Mouse (Mus musculus): ENCODE measurements at regions not wholly inside any gene's neighbourhood (a gene's known extent, or its start where the extent isn't known, plus 50 kb on each side); places are given as distances from the start of the nearest gene placed in this dataset.
A peak's percentile ranks its signal among the peaks of the same experiment; 100 is the strongest.

DNA sequence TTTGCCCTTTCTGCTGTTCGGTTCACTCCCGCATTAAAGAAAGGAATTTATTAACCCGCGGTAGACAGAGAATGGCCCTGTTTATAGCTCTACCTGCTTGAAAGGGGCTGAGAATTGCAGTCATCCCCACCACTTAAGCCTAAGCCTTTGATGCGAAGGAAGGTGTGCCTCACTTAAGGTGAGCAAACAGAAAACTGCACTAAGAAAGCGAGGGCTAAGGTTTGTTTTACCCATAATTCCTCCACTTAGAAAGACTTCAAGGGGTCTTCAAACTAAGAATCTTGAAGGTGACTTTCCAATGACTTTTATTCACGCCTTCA lies 540.7 kb upstream of the Gm19410 start:
- H3K9me3 ChIP-seq (replicated peaks): no peaks in the 10 kb centered on the region
- 83% methylated on average over 7 of the region's 7 CpGs for WGBS
- ATAC-seq: no peak
- no peaks in the 10 kb centered on the region for H3K36me3 ChIP-seq (ENCODE audit: poor library complexity, severe bottlenecking)
- H3K4me2 ChIP-seq: no peak overlapping the region
- H3K4me1 ChIP-seq: no peaks in the 10 kb centered on the region
- H3K4me3 ChIP-seq: no peak overlapping the region
- H3K27ac ChIP-seq: no peak overlapping the region
- H3K27me3 ChIP-seq: no peaks in the 10 kb centered on the region
- no peak overlapping the region for H3K9ac ChIP-seq

DNA sequence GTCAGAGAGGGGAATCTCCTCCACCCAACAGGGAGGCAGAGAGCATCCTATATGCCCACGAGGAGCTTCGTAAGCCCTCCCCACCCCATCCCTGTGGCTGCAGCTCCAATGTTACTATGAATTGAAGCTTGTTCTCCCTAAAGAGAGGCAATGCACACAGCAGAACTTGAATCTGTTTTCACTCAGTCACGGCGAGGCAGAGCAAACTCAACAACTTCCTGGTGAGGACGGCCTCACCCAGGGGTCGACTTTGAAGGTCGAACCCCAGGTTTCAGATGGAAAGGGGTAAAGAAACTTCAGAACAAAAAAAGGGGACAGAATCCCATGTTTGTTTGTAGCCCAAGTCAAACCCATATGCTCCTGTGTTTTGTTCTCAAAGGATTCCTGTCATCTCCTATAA lies 538.5 kb upstream of the Gm19410 start:
- Histone ChIP-seq H3K4me2 (no peak overlapping the region), H3K4me3 (no peak overlapping the region), H3K9ac (no peak overlapping the region), H3K27ac (no peak overlapping the region), H3K4me1 (no peaks in the 10 kb centered on the region), H3K36me3 (ENCODE audit: poor library complexity, severe bottlenecking) (no peaks in the 10 kb centered on the region), H3K27me3 (no peaks in the 10 kb centered on the region), H3K9me3 (replicated peaks) (no peaks in the 10 kb centered on the region)
- no peak for ATAC-seq
- WGBS: 84% methylated on average over 7 of the region's 7 CpGs

DNA sequence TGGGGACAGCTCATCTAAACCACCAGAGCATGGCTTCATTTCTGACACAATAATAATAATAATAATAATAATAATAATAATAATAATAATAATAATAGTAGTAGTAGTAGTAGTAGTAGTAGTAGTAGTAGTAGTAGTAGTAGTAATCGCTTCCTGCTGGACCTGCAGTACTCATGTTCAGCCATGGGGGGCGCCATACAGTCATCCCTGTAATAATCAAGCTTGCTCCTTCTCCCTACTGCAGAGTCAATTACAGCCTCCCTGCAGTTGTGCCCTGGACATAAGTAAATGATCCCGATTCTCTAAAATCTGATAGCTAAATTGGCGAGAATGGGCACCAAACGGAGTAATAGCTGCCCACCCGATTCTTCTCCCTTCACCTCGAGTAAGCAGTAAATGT lies 537.1 kb upstream of the Gm19410 start:
- Histone ChIP-seq H3K4me2 (no peak overlapping the region), H3K36me3 (ENCODE audit: poor library complexity, severe bottlenecking) (no peaks in the 10 kb centered on the region), H3K4me1 (no peaks in the 10 kb centered on the region), H3K9ac (no peak overlapping the region), H3K4me3 (no peak overlapping the region), H3K9me3 (replicated peaks) (no peaks in the 10 kb centered on the region), H3K27ac (no peak overlapping the region), H3K27me3 (no peaks in the 10 kb centered on the region)
- ATAC-seq: no peak
- WGBS: 80% methylated on average over 7 of the region's 7 CpGs

DNA sequence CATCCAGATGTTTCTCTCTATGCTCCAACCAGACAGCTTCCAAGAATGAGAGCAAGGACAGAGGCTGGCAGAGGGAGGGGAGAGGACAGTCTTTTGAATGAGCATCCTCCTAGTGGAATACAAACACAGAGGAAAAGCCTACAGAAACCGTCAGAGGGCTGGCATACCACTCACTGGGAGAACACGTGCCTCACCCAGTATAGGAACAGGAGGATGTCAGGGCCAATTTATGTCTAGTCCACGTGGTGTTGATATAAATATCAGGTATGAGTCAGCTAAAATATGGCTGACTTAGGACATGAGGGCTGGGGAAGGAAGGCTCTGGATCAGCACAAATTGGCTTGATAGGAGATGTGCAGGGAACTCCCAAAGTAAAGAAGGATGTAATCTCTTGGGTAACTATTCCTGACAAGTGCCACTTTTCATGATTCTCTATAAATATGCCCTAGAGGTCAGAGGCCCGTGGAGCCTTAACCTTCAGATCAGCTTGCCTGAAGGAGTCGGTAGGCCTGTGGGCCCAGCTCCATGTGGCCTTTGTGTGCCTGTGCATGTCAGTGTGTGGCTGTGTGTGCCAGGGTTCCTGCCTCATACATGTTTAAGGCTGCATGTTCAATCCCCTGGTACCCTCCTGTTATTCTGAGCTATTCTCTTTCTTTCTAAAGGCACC lies 531.9 kb upstream of the Gm19410 start:
- H3K9ac ChIP-seq: no peak overlapping the region
- no peak overlapping the region for H3K27ac ChIP-seq
- no peaks in the 10 kb centered on the region; the same call in 1 of the 2 replicates for H3K4me1 ChIP-seq
- no peak overlapping the region for H3K4me2 ChIP-seq
- no peaks in the 10 kb centered on the region for H3K36me3 ChIP-seq (ENCODE audit: poor library complexity, severe bottlenecking)
- no peak overlapping the region for H3K4me3 ChIP-seq
- no peak for ATAC-seq
- no peaks in the 10 kb centered on the region for H3K9me3 ChIP-seq (replicated peaks)
- H3K27me3 ChIP-seq: no peaks in the 10 kb centered on the region
- 61% methylated on average over 5 of the region's 5 CpGs for WGBS

DNA sequence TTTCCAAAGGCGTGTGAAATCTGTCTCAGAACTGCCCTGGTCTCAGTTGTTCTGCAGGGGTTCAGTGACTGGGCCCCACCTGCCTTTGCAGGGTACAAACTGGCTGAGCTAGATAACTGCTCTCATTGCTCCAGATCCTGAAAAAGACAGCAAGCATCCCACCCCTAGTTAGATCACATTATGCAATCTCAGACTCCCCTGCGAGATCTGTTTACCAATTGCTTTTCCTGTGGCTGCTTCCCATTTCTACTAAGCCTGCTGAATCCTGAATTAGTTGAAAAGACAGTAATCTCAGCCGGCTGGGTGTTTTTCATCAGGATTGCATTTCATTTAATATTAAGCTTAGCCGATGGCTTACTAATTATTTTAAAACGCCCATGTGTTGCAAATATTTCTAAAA lies 531.2 kb upstream of the Gm19410 start:
- Histone ChIP-seq H3K4me1 (no peaks in the 10 kb centered on the region; the same call in 1 of the 2 replicates), H3K4me2 (no peak overlapping the region), H3K4me3 (no peak overlapping the region), H3K36me3 (ENCODE audit: poor library complexity, severe bottlenecking) (no peaks in the 10 kb centered on the region), H3K27me3 (no peaks in the 10 kb centered on the region), H3K27ac (no peak overlapping the region), H3K9me3 (replicated peaks) (no peaks in the 10 kb centered on the region), H3K9ac (no peak overlapping the region)
- WGBS: 52% methylated on average over 5 of the region's 5 CpGs
- ATAC-seq: no peak

DNA sequence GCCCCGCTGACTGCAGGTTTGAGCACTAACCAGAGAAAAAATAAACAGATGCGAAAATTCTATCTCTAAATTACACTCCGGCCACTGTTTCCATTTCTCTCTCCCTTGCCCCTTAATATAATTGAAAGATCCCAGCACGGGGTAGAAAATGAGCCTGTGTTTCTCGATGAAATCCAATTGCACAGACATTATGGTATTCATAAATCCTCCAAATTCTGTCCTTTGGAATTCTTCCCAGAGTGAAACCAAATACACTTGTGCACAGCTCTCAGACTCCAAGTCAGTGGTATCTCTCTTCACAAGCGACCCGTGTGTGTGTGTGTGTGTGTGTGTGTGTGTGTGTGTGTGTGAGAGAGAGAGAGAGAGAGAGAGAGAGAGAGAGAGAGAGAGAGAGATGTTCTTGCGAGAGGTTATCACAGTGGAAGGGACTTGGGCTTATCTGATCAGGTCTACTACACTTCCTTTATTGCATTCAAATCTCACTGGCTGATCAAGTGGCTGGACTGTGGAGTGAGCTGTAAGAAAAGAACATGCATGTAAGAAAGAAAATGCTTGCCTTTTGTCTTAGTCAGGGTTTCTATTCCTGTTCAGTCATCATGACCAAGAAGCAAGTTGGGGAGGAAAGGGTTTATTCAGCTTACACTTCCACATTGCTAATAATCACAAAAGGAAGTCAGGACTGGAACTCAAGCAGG lies 529.6 kb upstream of the Gm19410 start:
- H3K9ac ChIP-seq: no peak overlapping the region
- no peak for ATAC-seq
- H3K4me2 ChIP-seq: no peak overlapping the region
- no peaks in the 10 kb centered on the region; the same call in 1 of the 2 replicates for H3K4me1 ChIP-seq
- no peak overlapping the region for H3K27ac ChIP-seq
- WGBS: 73% methylated on average over 8 of the region's 8 CpGs
- no peaks in the 10 kb centered on the region for H3K27me3 ChIP-seq
- no peak overlapping the region for H3K4me3 ChIP-seq
- no peaks in the 10 kb centered on the region for H3K36me3 ChIP-seq (ENCODE audit: poor library complexity, severe bottlenecking)
- peaks cover 3% of the 10 kb centered on the region; the same call in 1 of the 2 replicates for H3K9me3 ChIP-seq (replicated peaks)

DNA sequence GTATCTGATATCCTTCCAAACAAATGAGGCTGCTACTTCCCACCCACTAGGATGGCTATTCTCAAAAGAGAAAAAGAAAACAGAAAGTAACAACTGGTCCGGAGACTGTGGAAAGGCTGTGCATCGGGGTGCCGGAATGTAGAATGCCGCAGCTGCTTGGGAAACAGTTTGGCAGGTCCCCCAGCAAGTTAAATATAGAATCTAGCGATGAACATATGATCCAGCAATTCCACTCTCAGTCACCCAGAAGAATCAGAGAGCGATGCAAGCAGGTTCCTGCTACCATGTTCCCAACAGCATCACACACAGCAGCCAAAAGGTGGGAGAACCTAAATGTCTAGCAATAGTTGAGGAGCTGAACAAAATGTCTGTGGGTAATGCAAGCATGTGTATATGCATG lies 528.3 kb upstream of the Gm19410 start:
- Histone ChIP-seq H3K4me2 (no peak overlapping the region), H3K9ac (no peak overlapping the region), H3K27me3 (no peaks in the 10 kb centered on the region), H3K27ac (no peak overlapping the region), H3K36me3 (ENCODE audit: poor library complexity, severe bottlenecking) (no peaks in the 10 kb centered on the region), H3K9me3 (replicated peaks) (peaks cover 3% of the 10 kb centered on the region; the same call in 1 of the 2 replicates), H3K4me3 (no peak overlapping the region), H3K4me1 (no peaks in the 10 kb centered on the region; the same call in 1 of the 2 replicates)
- WGBS: 86% methylated on average over 6 of the region's 6 CpGs
- ATAC-seq: no peak

DNA sequence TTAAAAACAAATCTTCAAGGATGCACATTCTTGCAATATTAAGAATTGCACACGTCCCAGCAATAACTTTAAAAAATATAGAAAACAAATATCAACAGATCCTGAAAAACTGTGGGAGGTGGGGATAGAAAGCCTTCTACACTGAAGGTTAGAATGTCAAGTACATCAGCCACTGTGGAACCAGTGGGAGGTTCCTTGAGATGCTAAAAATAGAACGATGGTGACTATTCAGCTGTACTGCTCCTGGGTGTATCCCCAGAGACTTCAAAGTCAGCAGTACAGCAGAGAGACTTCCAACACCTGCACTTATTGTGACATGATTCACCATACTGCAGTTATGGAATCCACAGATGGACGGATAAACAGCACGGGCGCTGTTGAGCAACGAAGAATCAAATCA lies 524.7 kb upstream of the Gm19410 start:
- H3K4me2 ChIP-seq: no peak overlapping the region
- no peak overlapping the region for H3K4me3 ChIP-seq
- no peak for ATAC-seq
- H3K9ac ChIP-seq: no peak overlapping the region
- H3K36me3 ChIP-seq (ENCODE audit: poor library complexity, severe bottlenecking): no peaks in the 10 kb centered on the region
- H3K27ac ChIP-seq: no peak overlapping the region
- H3K9me3 ChIP-seq (replicated peaks): peaks cover 3% of the 10 kb centered on the region; the same call in 1 of the 2 replicates
- H3K4me1 ChIP-seq: peaks cover 15% of the 10 kb centered on the region
- 89% methylated on average over 6 of the region's 6 CpGs for WGBS
- H3K27me3 ChIP-seq: no peaks in the 10 kb centered on the region

DNA sequence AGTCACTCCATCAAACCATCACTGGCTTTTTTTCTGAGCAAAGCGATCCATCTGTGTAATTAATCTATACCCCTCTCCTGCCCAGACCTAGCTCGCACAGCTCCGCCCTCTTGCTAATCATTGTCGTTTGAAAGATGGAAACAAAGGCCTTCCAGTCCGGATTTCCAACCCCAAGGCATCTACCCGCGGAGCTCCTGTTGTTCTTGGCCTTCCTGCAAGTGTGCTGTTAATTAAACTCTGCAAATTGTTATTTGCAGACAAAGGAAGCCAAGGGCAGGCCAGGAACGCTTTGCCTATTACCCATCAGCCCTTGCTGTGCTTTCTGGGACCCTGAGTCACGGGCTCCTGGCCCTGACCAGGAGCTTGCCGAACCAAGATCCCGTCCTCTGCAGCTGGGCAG lies 522.0 kb upstream of the Gm19410 start:
- Histone ChIP-seq H3K27me3 (no peaks in the 10 kb centered on the region), H3K9me3 (replicated peaks) (peaks cover 3% of the 10 kb centered on the region; the same call in 1 of the 2 replicates), H3K36me3 (ENCODE audit: poor library complexity, severe bottlenecking) (no peaks in the 10 kb centered on the region), H3K4me2 (peak overlapping the region; percentile 39), H3K4me3 (no peak overlapping the region), H3K27ac (peak overlapping the region; percentile 15; the same call in 1 of the 2 replicates), H3K4me1 (peaks cover 15% of the 10 kb centered on the region), H3K9ac (no peak overlapping the region)
- WGBS: 7% methylated on average over 11 of the region's 11 CpGs
- ATAC-seq: peak; percentile 69; the same call in 1 of the 2 replicates

DNA sequence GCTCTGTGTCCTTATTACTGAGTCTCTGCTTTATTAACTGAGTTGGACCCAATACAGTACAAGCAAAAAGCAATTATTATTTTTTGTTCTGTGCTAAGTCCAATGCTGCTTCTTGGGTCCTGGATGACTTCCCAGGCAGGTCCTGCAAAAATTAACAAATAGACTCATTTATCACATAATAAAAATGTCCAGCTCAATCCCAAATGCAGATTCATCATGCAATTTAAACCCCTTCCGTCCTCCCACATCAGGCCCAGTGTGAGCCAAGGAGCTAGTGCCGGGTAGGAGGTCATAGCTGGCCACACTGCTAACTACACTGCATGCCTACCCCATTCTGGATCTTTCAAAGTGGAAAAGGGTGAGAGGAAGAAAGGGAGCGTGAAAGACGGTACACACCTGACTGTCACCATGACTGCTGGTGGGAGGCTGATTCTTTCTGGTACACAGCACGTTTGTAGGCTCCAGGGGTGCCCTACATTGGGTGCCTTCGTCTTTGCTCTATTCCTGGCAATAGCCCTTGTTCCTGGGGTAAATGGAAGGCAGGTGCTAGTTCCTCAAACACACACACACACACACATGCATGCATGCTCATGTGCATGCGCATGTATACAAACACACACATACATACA lies 515.7 kb upstream of the Gm19410 start:
- no peaks in the 10 kb centered on the region for H3K9me3 ChIP-seq (replicated peaks)
- no peaks in the 10 kb centered on the region for H3K36me3 ChIP-seq (ENCODE audit: poor library complexity, severe bottlenecking)
- H3K27me3 ChIP-seq: no peaks in the 10 kb centered on the region
- WGBS: 86% methylated on average over 7 of the region's 7 CpGs
- no peak overlapping the region for H3K9ac ChIP-seq
- no peak overlapping the region for H3K4me2 ChIP-seq
- no peak overlapping the region for H3K4me3 ChIP-seq
- H3K4me1 ChIP-seq: no peaks in the 10 kb centered on the region
- ATAC-seq: no peak
- no peak overlapping the region for H3K27ac ChIP-seq

DNA sequence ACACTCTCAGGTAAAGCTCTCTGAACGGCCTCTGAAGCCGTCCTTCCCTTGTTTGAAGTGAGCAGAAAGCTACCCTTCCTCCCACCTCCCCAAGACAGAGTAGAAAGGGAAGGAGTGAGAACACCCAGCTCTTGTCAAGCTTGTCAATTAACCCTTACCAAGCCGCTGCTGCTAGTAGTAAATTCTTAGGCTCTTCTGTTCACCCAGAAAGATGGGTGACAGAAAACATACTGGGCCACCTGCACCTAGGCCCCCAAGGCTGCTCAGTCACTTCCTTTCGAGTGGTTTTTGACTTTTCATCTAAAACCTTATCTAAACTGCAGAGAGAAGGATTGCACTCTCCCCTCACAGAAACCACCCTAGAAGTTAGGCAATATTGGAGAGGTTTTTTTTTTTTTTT lies 514.9 kb upstream of the Gm19410 start:
- no peak overlapping the region for H3K4me2 ChIP-seq
- WGBS: 70% methylated on average over 4 of the region's 4 CpGs
- H3K9me3 ChIP-seq (replicated peaks): no peaks in the 10 kb centered on the region

DNA sequence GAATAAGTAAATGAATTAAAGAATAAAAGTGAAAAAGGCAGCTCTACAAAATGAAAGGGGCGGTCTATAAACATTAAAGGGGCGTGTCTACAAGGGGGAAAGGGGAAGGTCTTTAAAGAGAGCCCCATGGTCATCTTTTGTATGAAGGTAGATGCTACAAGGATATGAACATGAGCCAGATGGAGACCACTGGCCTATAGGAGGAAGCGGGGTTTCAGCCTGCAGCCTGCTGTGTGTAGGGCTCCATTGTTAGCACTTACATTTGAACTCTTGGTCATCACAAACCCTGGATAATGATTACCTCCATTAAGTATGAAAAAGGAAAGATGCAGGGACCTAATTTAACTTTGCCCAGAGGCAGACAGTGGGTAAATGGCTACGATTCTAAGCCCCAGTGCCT lies 511.6 kb upstream of the Gm19410 start:
- Histone ChIP-seq H3K36me3 (ENCODE audit: poor library complexity, severe bottlenecking) (no peaks in the 10 kb centered on the region), H3K4me3 (no peak overlapping the region), H3K27me3 (no peaks in the 10 kb centered on the region), H3K9me3 (replicated peaks) (no peaks in the 10 kb centered on the region), H3K4me2 (no peak overlapping the region), H3K27ac (no peak overlapping the region), H3K4me1 (no peaks in the 10 kb centered on the region), H3K9ac (no peak overlapping the region)
- 88% methylated on average over 4 of the region's 4 CpGs for WGBS
- ATAC-seq: no peak

More for the DNA sequence above, 514.9 kb upstream of the Gm19410 start:
- ATAC-seq: no peak
- no peaks in the 10 kb centered on the region for H3K36me3 ChIP-seq (ENCODE audit: poor library complexity, severe bottlenecking)
- H3K27ac ChIP-seq: no peak overlapping the region
- no peaks in the 10 kb centered on the region for H3K4me1 ChIP-seq
- H3K4me3 ChIP-seq: no peak overlapping the region
- H3K9ac ChIP-seq: no peak overlapping the region
- H3K27me3 ChIP-seq: no peaks in the 10 kb centered on the region
